Mouse (Mus musculus): ENCODE results near the gene Arfgef3.
"Not testable (repeated sequence)": the region's sequence is repeated elsewhere in the genome, so short reads cannot be mapped to it uniquely, and the experiment has no call there.

Gene Arfgef3

GRCm38 (mm10) chr10:18572581-18572980 is 171.2 kb downstream of the Arfgef3 start:
- DNase-seq: no peak

GRCm38 (mm10) chr10:18562940-18563339 is 180.8 kb downstream of the Arfgef3 start:
- DNase-seq: peak; percentile 30

- DNase-seq: no peak
These were observed 182.3 kb downstream of the Arfgef3 start for GRCm38 (mm10) chr10:18561445-18561844.

- not testable (repeated sequence) for DNase-seq
These were observed 184.7 kb downstream of the Arfgef3 start for GRCm38 (mm10) chr10:18559076-18559475.

- no peak for DNase-seq
These were observed 194.2 kb downstream of the Arfgef3 start for GRCm38 (mm10) chr10:18549321-18550216.

- no peak for DNase-seq
These were observed 196.4 kb downstream of the Arfgef3 start for GRCm38 (mm10) chr10:18547381-18547780.

- DNase-seq: peak; percentile 69
These were observed 197.9 kb downstream of the Arfgef3 start, which contains the start of gene Hebp2 for GRCm38 (mm10) chr10:18545813-18546235. Gene Hebp2 (minus strand): TSS chr10:18546076.

- DNase-seq: no peak
These were observed 198.4 kb downstream of the Arfgef3 start for GRCm38 (mm10) chr10:18545309-18545708.

GRCm38 (mm10) chr10:18536889-18537288 is 206.9 kb downstream of the Arfgef3 start:
- DNase-seq: no peak

- no peak for DNase-seq
These were observed 211.5 kb downstream of the Arfgef3 start for GRCm38 (mm10) chr10:18532293-18532692.

Measured in cerebellum, adult 9-11 months (tissue).